In genomic region chr7:100506494-100506893, GRCm38 (mm10) we compare ENCODE assay signal across 21 mouse cellular contexts. TPM values are rescaled to one million over a fixed set of nuclear protein-coding genes. Genes with fewer than 3 reads are reported as not detected.
A peak's percentile ranks its signal among the peaks of the same experiment; 100 is the strongest.
DNase-seq lines count a peak whose midpoint lies in the region; ATAC-seq and TF ChIP-seq lines count a peak whose summit lies in the region.
"Had no signal": no experiment of that assay in that cellular context is flagged by ENCODE, and none has a peak within 500 bp of the region (broad histone marks: within the 10 kb centered on the region; RNA-seq: fewer than 3 reads in every experiment).

No protein-coding gene starts in this region.

- no peaks in the 10 kb centered on the region for H3K36me3 ChIP-seq in kidney, embryonic 15.5 days
- H3K36me3 ChIP-seq in lung, postnatal 0 days (ENCODE audit: insufficient read depth, low read length) = no peaks in the 10 kb centered on the region
- H3K36me3 ChIP-seq in small intestine, adult 2 months (ENCODE audit: control insufficient read depth, insufficient read depth, low read length) = no peaks in the 10 kb centered on the region
- H3K36me3 ChIP-seq: embryonic facial prominence, embryonic 12.5 days; forebrain, embryonic 15.5 days; G1E; heart, embryonic 15.5 days had no signal

- no peak for DNase-seq in kidney, postnatal 4 days
- no peak for DNase-seq in lung, postnatal 0 days (ENCODE audit: low spot score)
- no peak for DNase-seq in lung, postnatal 10 days
- no peak for DNase-seq in adrenal gland, adult 8-10 months
- DNase-seq: adrenal gland, postnatal 14 days; cerebellum, adult 11-12 months; cerebellum, adult 9-10 months; cerebellum, postnatal 25 days; gastrocnemius, postnatal 10 days; heart, adult 2 months; heart, postnatal 14 days had no signal

- 0 out of 2 replicates have a peak, but pooled peaks have one; percentile 16 for ATAC-seq in kidney, embryonic 15.5 days (replicated peaks; ENCODE audit: low FRiP score)
- no peak for ATAC-seq in lung, postnatal 0 days
- ATAC-seq: forebrain, embryonic 15.5 days had no signal

- TF ChIP-seq POLR2A in small intestine, adult 2 months (IDR thresholded peaks at IDR 0.05; ENCODE audit: low read depth, low read length) = 0 out of 2 replicates have a peak, but pooled peaks have one; percentile 14

- H3K9me3 ChIP-seq in kidney, embryonic 15.5 days (replicated peaks) = no peaks in the 10 kb centered on the region
- H3K9me3 ChIP-seq in lung, postnatal 0 days (ENCODE audit: low read length) = no peaks in the 10 kb centered on the region
- H3K9me3 ChIP-seq: embryonic facial prominence, embryonic 12.5 days; forebrain, embryonic 15.5 days; G1E; heart, embryonic 15.5 days had no signal

- peaks cover 16% of the 10 kb centered on the region; the same call in 1 of the 2 replicates for H3K4me1 ChIP-seq in kidney, embryonic 15.5 days
- no peaks in the 10 kb centered on the region for H3K4me1 ChIP-seq in lung, postnatal 0 days (ENCODE audit: insufficient read depth, low read depth, low read length)
- peaks cover 17% of the 10 kb centered on the region for H3K4me1 ChIP-seq in small intestine, adult 2 months (ENCODE audit: control insufficient read depth, insufficient read depth, insufficient read length, low read length)
- H3K4me1 ChIP-seq: embryonic facial prominence, embryonic 12.5 days; forebrain, embryonic 15.5 days; heart, embryonic 15.5 days had no signal

- 46% methylated on average over 4 of the region's 4 CpGs for WGBS in kidney, embryonic 15.5 days
- WGBS in lung, postnatal 0 days = 58% methylated on average over 4 of the region's 4 CpGs
- WGBS in small intestine, adult 2 months = 43% methylated on average over 4 of the region's 4 CpGs

- TF ChIP-seq EP300 in lung, postnatal 0 days (IDR thresholded peaks at IDR 0.05) = no peak

- H3K4me2 ChIP-seq in kidney, embryonic 15.5 days = no peak overlapping the region
- H3K4me2 ChIP-seq in lung, postnatal 0 days (replicated peaks; ENCODE audit: low read depth, low read length) = no peak overlapping the region
- H3K4me2 ChIP-seq: embryonic facial prominence, embryonic 12.5 days; forebrain, embryonic 15.5 days; heart, embryonic 11.5 days; heart, embryonic 15.5 days; hindbrain, embryonic 14.5 days had no signal

- no peak overlapping the region for H3K9ac ChIP-seq in kidney, embryonic 15.5 days
- no peak overlapping the region for H3K9ac ChIP-seq in lung, postnatal 0 days (replicated peaks; ENCODE audit: low read depth)
- H3K9ac ChIP-seq: embryonic facial prominence, embryonic 12.5 days; forebrain, embryonic 15.5 days; heart, embryonic 15.5 days; hindbrain, embryonic 14.5 days had no signal

- H3K27me3 ChIP-seq in kidney, embryonic 15.5 days = no peaks in the 10 kb centered on the region
- no peaks in the 10 kb centered on the region for H3K27me3 ChIP-seq in lung, postnatal 0 days (replicated peaks; ENCODE audit: insufficient read depth, low read length)
- H3K27me3 ChIP-seq in small intestine, adult 2 months (ENCODE audit: control insufficient read depth, insufficient read depth, low read length) = no peaks in the 10 kb centered on the region
- H3K27me3 ChIP-seq: embryonic facial prominence, embryonic 12.5 days; forebrain, embryonic 15.5 days; heart, embryonic 15.5 days had no signal

- 0 out of 2 replicates have a peak overlapping the region, but pooled peaks have one; percentile 27 for H3K27ac ChIP-seq in kidney, embryonic 15.5 days
- no peak overlapping the region for H3K27ac ChIP-seq in lung, postnatal 0 days (ENCODE audit: low read length)
- no peak overlapping the region for H3K27ac ChIP-seq in small intestine, adult 2 months (ENCODE audit: insufficient read depth, low read depth, low read length)
- H3K27ac ChIP-seq: embryonic facial prominence, embryonic 12.5 days; forebrain, embryonic 15.5 days; heart, adult 2 months; heart, embryonic 15.5 days; hindbrain, embryonic 14.5 days had no signal

- no peak overlapping the region for H3K4me3 ChIP-seq in kidney, embryonic 15.5 days (replicated peaks)
- H3K4me3 ChIP-seq in lung, postnatal 0 days (ENCODE audit: low read depth, low read length) = no peak overlapping the region
- no peak overlapping the region for H3K4me3 ChIP-seq in small intestine, adult 2 months (ENCODE audit: low read depth, low read length)
- H3K4me3 ChIP-seq: embryonic facial prominence, embryonic 12.5 days; forebrain, embryonic 15.5 days; heart, adult 2 months; heart, embryonic 15.5 days had no signal

- TF ChIP-seq CTCF in lung, postnatal 0 days (IDR thresholded peaks at IDR 0.05) = peak; percentile 17; the same call in 1 of the 2 replicates
- TF ChIP-seq CTCF in small intestine, adult 2 months (IDR thresholded peaks at IDR 0.05; ENCODE audit: extremely low read depth, insufficient read length, insufficient replicate concordance, low read depth, low read length) = peak; percentile 12; the same call in 1 of the 2 replicates

RNA-seq across cellular contexts. Expression of gene Dnajb13, which starts 8.3 kb away (rescaled TPM):
- polyA plus RNA-seq in kidney, embryonic 15.5 days (2015; fragmentation: Nextera tagmentation; extraction: Ambion mirVana) = 0.40 and 0.42 TPM in 2 replicates
- polyA plus RNA-seq in lung, postnatal 0 days (2015; fragmentation: Nextera tagmentation; extraction: Ambion mirVana) = 13.7 and 13.8 TPM in 2 replicates
- polyA plus RNA-seq in small intestine, adult 2 months (2012; rRNA removed) = 0.29 and 0.49 TPM in 2 replicates
- total RNA-seq in adrenal gland, adult 8-10 months (2022) = under 1 TPM; 0.20 to 0.89 (median 0.42) TPM
- total RNA-seq: gastrocnemius, postnatal 10 days; heart, adult 2 months; heart, postnatal 14 days had no signal
- polyA plus RNA-seq: G1E had no signal

RNA-seq across cellular contexts. Expression of gene Ucp2, which starts 13.4 kb away (rescaled TPM):
- polyA plus RNA-seq in kidney, embryonic 15.5 days (2015; fragmentation: Nextera tagmentation; extraction: Ambion mirVana) = 191 and 221 TPM in 2 replicates
- 528 and 617 TPM in 2 replicates for polyA plus RNA-seq in lung, postnatal 0 days (2015; fragmentation: Nextera tagmentation; extraction: Ambion mirVana)
- 597 and 876 TPM in 2 replicates for polyA plus RNA-seq in small intestine, adult 2 months (2012; rRNA removed)
- total RNA-seq in adrenal gland, adult 8-10 months (2022) = 100 to 1,000 TPM; 212 to 320 (median 270) TPM

RNA-seq across cellular contexts. Expression of gene Coa4, which starts 30.4 kb away (rescaled TPM):
- 23.3 and 24.9 TPM in 2 replicates for polyA plus RNA-seq in kidney, embryonic 15.5 days (2015; fragmentation: Nextera tagmentation; extraction: Ambion mirVana)
- polyA plus RNA-seq in lung, postnatal 0 days (2015; fragmentation: Nextera tagmentation; extraction: Ambion mirVana) = 17.0 and 18.2 TPM in 2 replicates
- polyA plus RNA-seq in small intestine, adult 2 months (2012; rRNA removed) = 9.4 and 14.8 TPM in 2 replicates
- 10 to 100 TPM in 3 of 4 experiments, 1 to 10 TPM in 1; 8.1 to 14.5 (median 11.3) TPM for total RNA-seq in adrenal gland, adult 8-10 months (2022)

RNA-seq across cellular contexts. Expression of gene Ucp3, which starts 33.7 kb away (rescaled TPM):
- 0.12 and 0.17 TPM in 2 replicates for polyA plus RNA-seq in kidney, embryonic 15.5 days (2015; fragmentation: Nextera tagmentation; extraction: Ambion mirVana)
- 0.08 and 0.15 TPM in 2 replicates for polyA plus RNA-seq in lung, postnatal 0 days (2015; fragmentation: Nextera tagmentation; extraction: Ambion mirVana)
- polyA plus RNA-seq in small intestine, adult 2 months (2012; rRNA removed) = 0.11 and 0.23 TPM in 2 replicates
- 10 to 100 TPM in 3 of 4 experiments, 1 to 10 TPM in 1; 6.3 to 17.8 (median 14.7) TPM for total RNA-seq in adrenal gland, adult 8-10 months (2022)
- total RNA-seq: hematopoietic stem cell, adult 5-6 weeks had no signal
- polyA plus RNA-seq: embryonic facial prominence, embryonic 12.5 days; forebrain, embryonic 11.5 days; forebrain, embryonic 15.5 days; G1E; heart, embryonic 11.5 days; hindbrain, embryonic 14.5 days had no signal
